Mouse (Mus musculus): ENCODE measurements at regions not wholly inside any gene's neighbourhood (a gene's known extent, or its start where the extent isn't known, plus 50 kb on each side); places are given as distances from the start of the nearest gene placed in this dataset.

- WGBS = 54% methylated on average over 3 of the region's 3 CpGs
- peak; percentile 34; the same call in 1 of the 2 replicates for ATAC-seq (ENCODE audit: low read depth)
- no peaks in the 10 kb centered on the region for H3K36me3 ChIP-seq (ENCODE audit: control insufficient read depth, insufficient read depth, low read length)
These were observed 572.2 kb downstream of the Epha4 start for GRCm38 (mm10) chr1:76942730-76943129.

GRCm38 (mm10) chr1:76944046-76944445 lies 570.8 kb downstream of the Epha4 start:
- Histone ChIP-seq H3K4me2 (ENCODE audit: low read depth, low read length) (no peak overlapping the region), H3K36me3 (ENCODE audit: control insufficient read depth, insufficient read depth, low read length) (no peaks in the 10 kb centered on the region), H3K9ac (replicated peaks; ENCODE audit: low read depth, low read length) (no peak overlapping the region), H3K27me3 (ENCODE audit: control insufficient read depth, insufficient read depth, low read length) (no peaks in the 10 kb centered on the region), H3K4me3 (ENCODE audit: low read depth, low read length) (no peak overlapping the region), H3K4me1 (ENCODE audit: control insufficient read depth, insufficient read depth, low read length) (no peaks in the 10 kb centered on the region), H3K27ac (ENCODE audit: low read depth, low read length) (no peak overlapping the region), H3K9me3 (ENCODE audit: control insufficient read depth, low read length) (no peaks in the 10 kb centered on the region)
- ATAC-seq (ENCODE audit: low read depth) = no peak
- WGBS = 91% methylated on average over 4 of the region's 4 CpGs

More at GRCm38 (mm10) chr1:76942730-76943129, 572.2 kb downstream of the Epha4 start:
- Histone ChIP-seq H3K4me2 (ENCODE audit: low read depth, low read length) (no peak overlapping the region), H3K9me3 (ENCODE audit: control insufficient read depth, low read length) (no peaks in the 10 kb centered on the region), H3K4me3 (ENCODE audit: low read depth, low read length) (no peak overlapping the region), H3K4me1 (ENCODE audit: control insufficient read depth, insufficient read depth, low read length) (no peaks in the 10 kb centered on the region), H3K27ac (ENCODE audit: low read depth, low read length) (no peak overlapping the region), H3K27me3 (ENCODE audit: control insufficient read depth, insufficient read depth, low read length) (no peaks in the 10 kb centered on the region), H3K9ac (replicated peaks; ENCODE audit: low read depth, low read length) (no peak overlapping the region)

GRCm38 (mm10) chr1:76955031-76955430 lies 559.9 kb downstream of the Epha4 start:
- Histone ChIP-seq H3K36me3 (ENCODE audit: control insufficient read depth, insufficient read depth, low read length) (no peaks in the 10 kb centered on the region), H3K4me3 (ENCODE audit: low read depth, low read length) (no peak overlapping the region), H3K4me1 (ENCODE audit: control insufficient read depth, insufficient read depth, low read length) (no peaks in the 10 kb centered on the region), H3K27me3 (ENCODE audit: control insufficient read depth, insufficient read depth, low read length) (no peaks in the 10 kb centered on the region), H3K9me3 (ENCODE audit: control insufficient read depth, low read length) (no peaks in the 10 kb centered on the region), H3K4me2 (ENCODE audit: low read depth, low read length) (no peak overlapping the region), H3K27ac (ENCODE audit: low read depth, low read length) (no peak overlapping the region), H3K9ac (replicated peaks; ENCODE audit: low read depth, low read length) (no peak overlapping the region)
- ATAC-seq (ENCODE audit: low read depth) = no peak

DNA sequence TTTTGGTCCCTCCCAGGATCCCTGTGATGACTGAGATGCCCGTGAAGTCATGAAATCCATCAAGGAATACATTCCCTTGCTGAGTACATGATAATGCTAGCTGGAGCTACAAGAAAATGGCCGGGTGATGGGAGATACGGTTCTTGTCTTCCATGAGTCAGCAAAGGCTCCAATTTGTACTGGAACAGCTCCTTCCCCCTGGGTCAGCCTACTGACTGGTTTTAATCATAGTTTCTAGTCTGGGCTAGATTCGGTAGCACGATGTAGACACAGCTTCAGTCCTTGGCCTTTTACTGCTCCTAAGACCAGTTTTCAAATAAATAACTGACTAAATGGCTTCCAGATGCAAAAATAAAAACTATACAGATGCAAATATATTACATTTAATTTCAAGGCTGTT lies 557.5 kb downstream of the Epha4 start:
- 80% methylated on average over 5 of the region's 5 CpGs for WGBS
- no peak overlapping the region for H3K27ac ChIP-seq (ENCODE audit: low read depth, low read length)
- no peak overlapping the region for H3K4me2 ChIP-seq (ENCODE audit: low read depth, low read length)
- H3K36me3 ChIP-seq (ENCODE audit: control insufficient read depth, insufficient read depth, low read length) = no peaks in the 10 kb centered on the region
- no peaks in the 10 kb centered on the region for H3K9me3 ChIP-seq (ENCODE audit: control insufficient read depth, low read length)
- ATAC-seq (ENCODE audit: low read depth) = no peak
- no peak overlapping the region for H3K9ac ChIP-seq (replicated peaks; ENCODE audit: low read depth, low read length)
- H3K27me3 ChIP-seq (ENCODE audit: control insufficient read depth, insufficient read depth, low read length) = no peaks in the 10 kb centered on the region
- H3K4me1 ChIP-seq (ENCODE audit: control insufficient read depth, insufficient read depth, low read length) = no peaks in the 10 kb centered on the region
- H3K4me3 ChIP-seq (ENCODE audit: low read depth, low read length) = no peak overlapping the region

GRCm38 (mm10) chr1:76958706-76959105 lies 556.2 kb downstream of the Epha4 start:
- no peaks in the 10 kb centered on the region for H3K9me3 ChIP-seq (ENCODE audit: control insufficient read depth, low read length)
- no peaks in the 10 kb centered on the region for H3K36me3 ChIP-seq (ENCODE audit: control insufficient read depth, insufficient read depth, low read length)
- WGBS = 85% methylated on average over 4 of the region's 4 CpGs
- no peak for ATAC-seq (ENCODE audit: low read depth)
- no peak overlapping the region for H3K4me2 ChIP-seq (ENCODE audit: low read depth, low read length)
- H3K27me3 ChIP-seq (ENCODE audit: control insufficient read depth, insufficient read depth, low read length) = no peaks in the 10 kb centered on the region
- no peaks in the 10 kb centered on the region for H3K4me1 ChIP-seq (ENCODE audit: control insufficient read depth, insufficient read depth, low read length)
- no peak overlapping the region for H3K9ac ChIP-seq (replicated peaks; ENCODE audit: low read depth, low read length)
- H3K4me3 ChIP-seq (ENCODE audit: low read depth, low read length) = no peak overlapping the region
- no peak overlapping the region for H3K27ac ChIP-seq (ENCODE audit: low read depth, low read length)

DNA sequence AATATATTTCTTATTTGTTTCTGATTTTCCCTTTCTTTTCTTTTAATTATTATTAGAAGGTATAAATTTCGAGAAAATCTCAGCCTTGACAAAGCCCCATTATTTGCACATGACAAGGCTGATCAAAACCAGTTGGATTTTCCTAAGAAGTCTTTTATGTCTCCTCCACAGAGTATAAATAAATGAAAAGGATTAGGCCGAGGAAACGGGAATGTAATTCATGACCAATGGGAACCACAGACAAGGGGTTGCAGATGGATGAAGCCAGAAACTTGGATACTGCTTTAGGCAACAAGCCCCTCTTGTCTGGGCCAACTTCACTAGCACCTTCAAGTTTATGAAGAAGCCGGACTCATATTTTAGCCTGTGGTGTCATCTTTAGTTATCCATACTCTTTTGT lies 542.4 kb downstream of the Epha4 start:
- Histone ChIP-seq H3K27me3 (ENCODE audit: control insufficient read depth, insufficient read depth, low read length) (no peaks in the 10 kb centered on the region), H3K9ac (replicated peaks; ENCODE audit: low read depth, low read length) (no peak overlapping the region), H3K4me1 (ENCODE audit: control insufficient read depth, insufficient read depth, low read length) (no peaks in the 10 kb centered on the region), H3K4me2 (ENCODE audit: low read depth, low read length) (no peak overlapping the region), H3K27ac (ENCODE audit: low read depth, low read length) (no peak overlapping the region), H3K9me3 (ENCODE audit: control insufficient read depth, low read length) (no peaks in the 10 kb centered on the region), H3K36me3 (ENCODE audit: control insufficient read depth, insufficient read depth, low read length) (no peaks in the 10 kb centered on the region), H3K4me3 (ENCODE audit: low read depth, low read length) (no peak overlapping the region)
- WGBS = 52% methylated on average over 4 of the region's 4 CpGs
- no peak for ATAC-seq (ENCODE audit: low read depth)

GRCm38 (mm10) chr1:76975077-76975945 lies 539.6 kb downstream of the Epha4 start:
- H3K4me2 ChIP-seq (ENCODE audit: low read depth, low read length) = no peak overlapping the region
- H3K4me1 ChIP-seq (ENCODE audit: control insufficient read depth, insufficient read depth, low read length) = no peaks in the 10 kb centered on the region
- no peak overlapping the region for H3K27ac ChIP-seq (ENCODE audit: low read depth, low read length)
- H3K9me3 ChIP-seq (ENCODE audit: control insufficient read depth, low read length) = no peaks in the 10 kb centered on the region
- H3K27me3 ChIP-seq (ENCODE audit: control insufficient read depth, insufficient read depth, low read length) = no peaks in the 10 kb centered on the region
- no peak overlapping the region for H3K4me3 ChIP-seq (ENCODE audit: low read depth, low read length)
- no peak for ATAC-seq (ENCODE audit: low read depth)
- H3K36me3 ChIP-seq (ENCODE audit: control insufficient read depth, insufficient read depth, low read length) = no peaks in the 10 kb centered on the region
- WGBS = 76% methylated on average over 12 of the region's 12 CpGs
- no peak overlapping the region for H3K9ac ChIP-seq (replicated peaks; ENCODE audit: low read depth, low read length)

DNA sequence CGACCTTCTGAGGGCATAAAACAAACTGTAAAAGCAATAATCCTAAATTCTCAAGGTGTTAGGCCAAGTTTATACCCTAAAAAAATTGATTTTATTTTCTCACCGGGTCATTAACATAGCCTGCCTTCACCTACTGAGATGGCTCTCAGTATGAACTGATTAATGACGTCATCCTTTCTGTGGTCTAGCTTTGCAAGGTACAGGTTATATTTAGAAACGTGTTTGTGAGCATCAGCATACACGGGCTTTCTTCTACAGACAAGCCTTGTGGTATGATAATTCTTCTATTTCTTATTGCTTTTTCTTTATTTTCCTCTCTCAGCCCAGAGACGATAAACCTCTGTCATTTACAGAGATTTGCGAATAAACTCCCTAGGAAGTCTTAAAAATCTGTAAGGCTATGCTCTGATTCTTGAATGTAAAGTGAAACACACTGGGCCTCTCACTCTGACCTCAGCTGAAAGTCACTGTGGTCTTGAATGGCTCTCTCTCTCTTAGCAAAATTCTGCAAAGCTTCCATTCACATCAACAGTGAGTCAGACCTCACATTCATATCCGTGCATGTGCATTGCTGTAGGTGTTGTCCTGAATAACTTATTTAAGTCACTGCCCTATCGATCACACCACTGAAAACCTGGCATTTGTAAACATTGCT lies 534.3 kb downstream of the Epha4 start:
- H3K4me3 ChIP-seq (ENCODE audit: low read depth, low read length) = no peak overlapping the region

GRCm38 (mm10) chr1:76993776-76994175 lies 521.1 kb downstream of the Epha4 start:
- Histone ChIP-seq H3K4me2 (ENCODE audit: low read depth, low read length) (no peak overlapping the region), H3K4me1 (ENCODE audit: control insufficient read depth, insufficient read depth, low read length) (no peaks in the 10 kb centered on the region), H3K4me3 (ENCODE audit: low read depth, low read length) (no peak overlapping the region), H3K9me3 (ENCODE audit: control insufficient read depth, low read length) (no peaks in the 10 kb centered on the region), H3K27ac (ENCODE audit: low read depth, low read length) (no peak overlapping the region), H3K36me3 (ENCODE audit: control insufficient read depth, insufficient read depth, low read length) (no peaks in the 10 kb centered on the region), H3K27me3 (ENCODE audit: control insufficient read depth, insufficient read depth, low read length) (no peaks in the 10 kb centered on the region), H3K9ac (replicated peaks; ENCODE audit: low read depth, low read length) (no peak overlapping the region)
- ATAC-seq (ENCODE audit: low read depth) = no peak
- WGBS = 89% methylated on average over 2 of the region's 2 CpGs

More for the DNA sequence above, 534.3 kb downstream of the Epha4 start:
- Histone ChIP-seq H3K4me1 (ENCODE audit: control insufficient read depth, insufficient read depth, low read length) (no peaks in the 10 kb centered on the region), H3K27me3 (ENCODE audit: control insufficient read depth, insufficient read depth, low read length) (no peaks in the 10 kb centered on the region), H3K9me3 (ENCODE audit: control insufficient read depth, low read length) (no peaks in the 10 kb centered on the region), H3K9ac (replicated peaks; ENCODE audit: low read depth, low read length) (no peak overlapping the region), H3K4me2 (ENCODE audit: low read depth, low read length) (no peak overlapping the region), H3K27ac (ENCODE audit: low read depth, low read length) (no peak overlapping the region), H3K36me3 (ENCODE audit: control insufficient read depth, insufficient read depth, low read length) (no peaks in the 10 kb centered on the region)
- 72% methylated on average over 9 of the region's 9 CpGs for WGBS
- no peak for ATAC-seq (ENCODE audit: low read depth)
